In genomic region chr17:26951952-26952877, GRCm38 (mm10) we compare ENCODE assay signal across 7 mouse cellular contexts. TPM values are rescaled to one million over a fixed set of nuclear protein-coding genes. Genes with fewer than 3 reads are reported as not detected.
A peak's percentile ranks its signal among the peaks of the same experiment; 100 is the strongest.
DNase-seq lines count a peak whose midpoint lies in the region; ATAC-seq lines count a peak whose summit lies in the region.

No protein-coding gene starts in this region.

- H3K4me3 ChIP-seq in neural tube, embryonic 11.5 days (ENCODE audit: low read depth, low read length), result peak overlapping the region; percentile 32
- H3K4me3 ChIP-seq in forebrain, embryonic 16.5 days (replicated peaks; ENCODE audit: low read length), result peak overlapping the region; percentile 41
- H3K4me3 ChIP-seq in limb, embryonic 13.5 days, result peak overlapping the region; percentile 45
- H3K4me3 ChIP-seq in stomach, embryonic 16.5 days (replicated peaks; ENCODE audit: low read length), result peak overlapping the region; percentile 36

- peak overlapping the region; percentile 56 for H3K9ac ChIP-seq in neural tube, embryonic 11.5 days (ENCODE audit: low read length)
- peak overlapping the region; percentile 52 for H3K9ac ChIP-seq in forebrain, embryonic 16.5 days (replicated peaks; ENCODE audit: low read depth, low read length)
- H3K9ac ChIP-seq in limb, embryonic 13.5 days, result peak overlapping the region; percentile 70
- peak overlapping the region; percentile 57 for H3K9ac ChIP-seq in stomach, embryonic 16.5 days (ENCODE audit: low read length)

- 3% methylated on average over 23 of the region's 23 CpGs for WGBS in neural tube, embryonic 11.5 days
- WGBS in forebrain, embryonic 16.5 days, result 6% methylated on average over 21 of the region's 23 CpGs
- 5% methylated on average over 22 of the region's 23 CpGs for WGBS in limb, embryonic 13.5 days
- 23% methylated on average over 23 of the region's 23 CpGs for WGBS in stomach, embryonic 16.5 days

- H3K27ac ChIP-seq in neural tube, embryonic 11.5 days (ENCODE audit: low read depth, low read length), result peak overlapping the region; percentile 15; the same call in 1 of the 2 replicates
- peak overlapping the region; percentile 16; the same call in 1 of the 2 replicates for H3K27ac ChIP-seq in forebrain, embryonic 16.5 days (ENCODE audit: low read length)
- H3K27ac ChIP-seq in limb, embryonic 13.5 days, result peak overlapping the region; percentile 63; the same call in 1 of the 2 replicates
- H3K27ac ChIP-seq in stomach, embryonic 16.5 days (ENCODE audit: low read length), result no peak overlapping the region

- H3K4me2 ChIP-seq in neural tube, embryonic 11.5 days (ENCODE audit: low read depth), result peak overlapping the region; percentile 75
- H3K4me2 ChIP-seq in forebrain, embryonic 16.5 days (ENCODE audit: low read length), result peak overlapping the region; percentile 75
- peak overlapping the region; percentile 90 for H3K4me2 ChIP-seq in limb, embryonic 13.5 days (replicated peaks)
- peak overlapping the region; percentile 52 for H3K4me2 ChIP-seq in stomach, embryonic 16.5 days (ENCODE audit: low read depth, low read length)

- no peak for ATAC-seq in neural tube, embryonic 11.5 days (ENCODE audit: insufficient read depth, low FRiP score, low TSS enrichment)
- no peak; the same call in 1 of the 2 replicates for ATAC-seq in forebrain, embryonic 16.5 days
- ATAC-seq in limb, embryonic 13.5 days (ENCODE audit: low FRiP score, low read depth), result no peak
- ATAC-seq in stomach, embryonic 16.5 days (ENCODE audit: insufficient read depth, low FRiP score), result no peak

- no peak for DNase-seq in neural tube, embryonic 11.5 days (ENCODE audit: low spot score)
- DNase-seq in neural tube, embryonic 10.5 days (ENCODE audit: extremely low spot score, low spot score), result no peak
- no peak for DNase-seq in left cerebral cortex, adult 18-20 months (ENCODE audit: low spot score in 2 of 2)
- DNase-seq in kidney, adult 18-20 months, result no peak

- peaks cover 43% of the 10 kb centered on the region for H3K4me1 ChIP-seq in neural tube, embryonic 11.5 days (ENCODE audit: control insufficient read depth, insufficient read depth, low read length)
- peaks cover 58% of the 10 kb centered on the region for H3K4me1 ChIP-seq in forebrain, embryonic 16.5 days (replicated peaks; ENCODE audit: control insufficient read depth, insufficient read depth, low read length)
- peaks cover 62% of the 10 kb centered on the region for H3K4me1 ChIP-seq in limb, embryonic 13.5 days
- H3K4me1 ChIP-seq in stomach, embryonic 16.5 days (ENCODE audit: control insufficient read depth, insufficient read depth, low read length), result peaks cover 46% of the 10 kb centered on the region

- H3K27me3 ChIP-seq in neural tube, embryonic 11.5 days (ENCODE audit: control insufficient read depth, insufficient read depth, low read length), result no peaks in the 10 kb centered on the region
- H3K27me3 ChIP-seq in forebrain, embryonic 16.5 days (replicated peaks; ENCODE audit: control insufficient read depth, insufficient read depth, low read length), result no peaks in the 10 kb centered on the region
- H3K27me3 ChIP-seq in limb, embryonic 13.5 days, result no peaks in the 10 kb centered on the region
- H3K27me3 ChIP-seq in stomach, embryonic 16.5 days (ENCODE audit: control insufficient read depth, insufficient read depth, low read length), result no peaks in the 10 kb centered on the region

- peaks cover 6% of the 10 kb centered on the region; the same call in 1 of the 2 replicates for H3K36me3 ChIP-seq in neural tube, embryonic 11.5 days (ENCODE audit: control insufficient read depth, insufficient read depth, low read length)
- peaks cover 13% of the 10 kb centered on the region for H3K36me3 ChIP-seq in forebrain, embryonic 16.5 days (ENCODE audit: control insufficient read depth, insufficient read depth)
- peaks cover 27% of the 10 kb centered on the region for H3K36me3 ChIP-seq in limb, embryonic 13.5 days
- H3K36me3 ChIP-seq in stomach, embryonic 16.5 days (ENCODE audit: control insufficient read depth, insufficient read depth, low read length), result 0 out of 2 replicates have a peak, but pooled peaks cover 3% of the 10 kb centered on the region

- no peaks in the 10 kb centered on the region for H3K9me3 ChIP-seq in neural tube, embryonic 11.5 days (ENCODE audit: control insufficient read depth, low read length)
- no peaks in the 10 kb centered on the region for H3K9me3 ChIP-seq in forebrain, embryonic 16.5 days (ENCODE audit: control insufficient read depth, low read length)
- H3K9me3 ChIP-seq in limb, embryonic 13.5 days, result no peaks in the 10 kb centered on the region
- no peaks in the 10 kb centered on the region for H3K9me3 ChIP-seq in stomach, embryonic 16.5 days (replicated peaks; ENCODE audit: control insufficient read depth, low read length)

RNA-seq across cellular contexts. Expression of gene Syngap1, which starts 11.2 kb away (rescaled TPM):
- 2.6 and 2.8 TPM in 2 replicates for polyA plus RNA-seq in neural tube, embryonic 11.5 days (2014; fragmentation: Nextera tagmentation; extraction: Ambion mirVana)
- 5.4 and 5.8 TPM in 2 replicates for polyA plus RNA-seq in forebrain, embryonic 16.5 days (2015; fragmentation: Nextera tagmentation; extraction: Ambion mirVana)
- polyA plus RNA-seq in limb, embryonic 13.5 days (2015; fragmentation: Nextera tagmentation; extraction: Ambion mirVana), result 3.6 and 4.4 TPM in 2 replicates
- polyA plus RNA-seq in stomach, embryonic 16.5 days (2015; fragmentation: Nextera tagmentation; extraction: Ambion mirVana), result 1.3 and 1.6 TPM in 2 replicates
- total RNA-seq in left cerebral cortex, adult 18-20 months (2021), result 100 to 1,000 TPM; 348 to 362 TPM

RNA-seq across cellular contexts. Expression of gene Cuta, which starts 12.8 kb away (rescaled TPM):
- polyA plus RNA-seq in neural tube, embryonic 11.5 days (2014; fragmentation: Nextera tagmentation; extraction: Ambion mirVana), result 136 and 138 TPM in 2 replicates
- 137 and 138 TPM in 2 replicates for polyA plus RNA-seq in forebrain, embryonic 16.5 days (2015; fragmentation: Nextera tagmentation; extraction: Ambion mirVana)
- polyA plus RNA-seq in limb, embryonic 13.5 days (2015; fragmentation: Nextera tagmentation; extraction: Ambion mirVana), result 170 and 176 TPM in 2 replicates
- polyA plus RNA-seq in stomach, embryonic 16.5 days (2015; fragmentation: Nextera tagmentation; extraction: Ambion mirVana), result 173 and 178 TPM in 2 replicates
- total RNA-seq in left cerebral cortex, adult 18-20 months (2021), result 100 to 1,000 TPM in 1 of 2 experiments, 10 to 100 TPM in 1; 97.8 to 103 TPM

RNA-seq across cellular contexts. Expression of gene Phf1, which starts 19.4 kb away (rescaled TPM):
- polyA plus RNA-seq in neural tube, embryonic 11.5 days (2014; fragmentation: Nextera tagmentation; extraction: Ambion mirVana), result 5.8 and 6.4 TPM in 2 replicates
- 16.2 and 19.7 TPM in 2 replicates for polyA plus RNA-seq in forebrain, embryonic 16.5 days (2015; fragmentation: Nextera tagmentation; extraction: Ambion mirVana)
- polyA plus RNA-seq in limb, embryonic 13.5 days (2015; fragmentation: Nextera tagmentation; extraction: Ambion mirVana), result 15.0 and 15.6 TPM in 2 replicates
- polyA plus RNA-seq in stomach, embryonic 16.5 days (2015; fragmentation: Nextera tagmentation; extraction: Ambion mirVana), result 7.3 and 7.7 TPM in 2 replicates
- 10 to 100 TPM; 39.5 to 46.7 TPM for total RNA-seq in left cerebral cortex, adult 18-20 months (2021)

RNA-seq across cellular contexts. Expression of gene Zbtb9, which starts 20.8 kb away (rescaled TPM):
- 13.5 and 14.1 TPM in 2 replicates for polyA plus RNA-seq in neural tube, embryonic 11.5 days (2014; fragmentation: Nextera tagmentation; extraction: Ambion mirVana)
- 17.5 and 19.1 TPM in 2 replicates for polyA plus RNA-seq in forebrain, embryonic 16.5 days (2015; fragmentation: Nextera tagmentation; extraction: Ambion mirVana)
- polyA plus RNA-seq in limb, embryonic 13.5 days (2015; fragmentation: Nextera tagmentation; extraction: Ambion mirVana), result 15.5 and 16.7 TPM in 2 replicates
- 14.1 and 14.8 TPM in 2 replicates for polyA plus RNA-seq in stomach, embryonic 16.5 days (2015; fragmentation: Nextera tagmentation; extraction: Ambion mirVana)
- total RNA-seq in left cerebral cortex, adult 18-20 months (2021), result 10 to 100 TPM; 16.2 to 16.4 TPM

RNA-seq across cellular contexts. Expression of gene Kifc5b, which starts 35.3 kb away (rescaled TPM):
- polyA plus RNA-seq in neural tube, embryonic 11.5 days (2014; fragmentation: Nextera tagmentation; extraction: Ambion mirVana), result 5.6 and 5.8 TPM in 2 replicates
- 3.1 and 6.8 TPM in 2 replicates for polyA plus RNA-seq in forebrain, embryonic 16.5 days (2015; fragmentation: Nextera tagmentation; extraction: Ambion mirVana)
- polyA plus RNA-seq in limb, embryonic 13.5 days (2015; fragmentation: Nextera tagmentation; extraction: Ambion mirVana), result 9.0 and 9.6 TPM in 2 replicates
- polyA plus RNA-seq in stomach, embryonic 16.5 days (2015; fragmentation: Nextera tagmentation; extraction: Ambion mirVana), result 6.4 and 6.9 TPM in 2 replicates
- total RNA-seq in left cerebral cortex, adult 18-20 months (2021), result 1 to 10 TPM; 3.4 to 3.7 TPM
